ENCODE assay signal across 15 mouse cellular contexts in the genomic region with DNA sequence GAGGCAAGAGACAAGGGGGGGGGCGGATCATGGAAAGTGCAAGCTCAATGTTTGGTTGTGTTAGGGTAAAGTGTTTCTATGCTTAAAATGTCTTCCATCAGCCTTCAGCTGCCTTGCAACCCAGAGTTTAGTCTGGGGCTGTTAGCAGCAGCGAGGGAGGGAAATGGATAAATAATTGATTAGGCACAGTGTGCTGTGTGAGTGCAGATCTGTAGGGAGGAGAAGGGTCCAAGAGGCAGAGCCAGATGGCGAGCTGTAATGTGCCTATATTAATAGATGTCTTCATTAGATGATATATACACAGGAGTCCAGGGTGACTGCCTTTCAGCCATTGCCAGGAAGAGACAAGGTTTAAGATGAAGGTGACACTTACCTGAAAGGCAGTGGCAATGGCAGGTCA.
DNase-seq lines count a peak whose midpoint lies in the region; ATAC-seq and TF ChIP-seq lines count a peak whose summit lies in the region.
"Had no signal": no experiment of that assay in that cellular context is flagged by ENCODE, and none has a peak within 500 bp of the region (broad histone marks: within the 10 kb centered on the region; RNA-seq: fewer than 3 reads in every experiment).

No protein-coding gene starts in this region.

- no peak for TF ChIP-seq POLR2A in lung, adult 2 months (IDR thresholded peaks at IDR 0.05; ENCODE audit: borderline replicate concordance, extremely low read depth, low read depth, low read length)

- DNase-seq in forebrain, embryonic 14.5 days (ENCODE audit: low spot score) = no peak
- no peak for DNase-seq in forebrain, embryonic 11.5 days (ENCODE audit: low spot score)
- peak; percentile 9 for DNase-seq in embryonic facial prominence, embryonic 10.5 days (ENCODE audit: low spot score)
- peak; percentile 30 for DNase-seq in hindbrain, postnatal 0 days (ENCODE audit: low spot score)
- DNase-seq in kidney, postnatal 14 days = no peak
- DNase-seq in lung, adult 2 months = no peak
- DNase-seq: cerebellum, adult 2 months; gastrocnemius, postnatal 14 days; lung, adult 18-20 months had no signal

- H3K27me3 ChIP-seq in forebrain, embryonic 14.5 days (replicated peaks; ENCODE audit: control insufficient read depth, insufficient read depth, low read length) = no peaks in the 10 kb centered on the region
- no peaks in the 10 kb centered on the region for H3K27me3 ChIP-seq in forebrain, embryonic 11.5 days (ENCODE audit: control insufficient read depth, insufficient read depth, low read length)
- no peaks in the 10 kb centered on the region for H3K27me3 ChIP-seq in embryonic facial prominence, embryonic 10.5 days (replicated peaks; ENCODE audit: low read depth, poor library complexity, severe bottlenecking)
- no peaks in the 10 kb centered on the region for H3K27me3 ChIP-seq in hindbrain, postnatal 0 days (ENCODE audit: insufficient read depth, low read length)
- no peaks in the 10 kb centered on the region for H3K27me3 ChIP-seq in midbrain, embryonic 15.5 days (replicated peaks)
- H3K27me3 ChIP-seq in kidney, embryonic 15.5 days = no peaks in the 10 kb centered on the region
- H3K27me3 ChIP-seq: embryonic facial prominence, embryonic 12.5 days; forebrain, embryonic 12.5 days; Patski had no signal

- peaks cover 12% of the 10 kb centered on the region; the same call in 1 of the 2 replicates for H3K4me1 ChIP-seq in forebrain, embryonic 14.5 days (ENCODE audit: control insufficient read depth, insufficient read depth, low read length)
- no peaks in the 10 kb centered on the region for H3K4me1 ChIP-seq in forebrain, embryonic 11.5 days (replicated peaks; ENCODE audit: control insufficient read depth, insufficient read depth, low read length)
- no peaks in the 10 kb centered on the region for H3K4me1 ChIP-seq in embryonic facial prominence, embryonic 10.5 days
- 0 out of 2 replicates have a peak, but pooled peaks cover 6% of the 10 kb centered on the region for H3K4me1 ChIP-seq in hindbrain, postnatal 0 days (ENCODE audit: insufficient read depth, low read length)
- H3K4me1 ChIP-seq in midbrain, embryonic 15.5 days = peaks cover 23% of the 10 kb centered on the region
- H3K4me1 ChIP-seq in kidney, embryonic 15.5 days = no peaks in the 10 kb centered on the region
- no peaks in the 10 kb centered on the region for H3K4me1 ChIP-seq in lung, adult 2 months (ENCODE audit: control insufficient read depth, insufficient read depth, low read length)
- H3K4me1 ChIP-seq: forebrain, embryonic 12.5 days had no signal

- H3K9ac ChIP-seq in forebrain, embryonic 14.5 days (ENCODE audit: low read length) = no peak overlapping the region
- H3K9ac ChIP-seq in forebrain, embryonic 11.5 days (ENCODE audit: low read length) = no peak overlapping the region
- H3K9ac ChIP-seq in hindbrain, postnatal 0 days (replicated peaks; ENCODE audit: low read length) = no peak overlapping the region
- no peak overlapping the region for H3K9ac ChIP-seq in midbrain, embryonic 15.5 days
- no peak overlapping the region for H3K9ac ChIP-seq in kidney, embryonic 15.5 days
- H3K9ac ChIP-seq: embryonic facial prominence, embryonic 12.5 days; forebrain, embryonic 12.5 days had no signal

- TF ChIP-seq CTCF in hindbrain, postnatal 0 days (IDR thresholded peaks at IDR 0.05; ENCODE audit: low read depth) = no peak
- TF ChIP-seq CTCF in lung, adult 2 months (IDR thresholded peaks at IDR 0.05; ENCODE audit: insufficient read depth, low read length) = no peak

- H3K9me3 ChIP-seq in forebrain, embryonic 14.5 days (replicated peaks; ENCODE audit: control insufficient read depth, low read length) = no peaks in the 10 kb centered on the region
- no peaks in the 10 kb centered on the region for H3K9me3 ChIP-seq in forebrain, embryonic 11.5 days (ENCODE audit: control insufficient read depth, low read length)
- no peaks in the 10 kb centered on the region for H3K9me3 ChIP-seq in embryonic facial prominence, embryonic 10.5 days
- no peaks in the 10 kb centered on the region for H3K9me3 ChIP-seq in hindbrain, postnatal 0 days (ENCODE audit: low read length)
- no peaks in the 10 kb centered on the region for H3K9me3 ChIP-seq in midbrain, embryonic 15.5 days
- H3K9me3 ChIP-seq in kidney, embryonic 15.5 days (replicated peaks) = no peaks in the 10 kb centered on the region
- H3K9me3 ChIP-seq: embryonic facial prominence, embryonic 12.5 days; forebrain, embryonic 12.5 days had no signal

- peak; percentile 16; the same call in 1 of the 2 replicates for ATAC-seq in forebrain, embryonic 14.5 days
- ATAC-seq in forebrain, embryonic 11.5 days (replicated peaks; ENCODE audit: low FRiP score) = no peak
- no peak for ATAC-seq in hindbrain, postnatal 0 days
- peak; percentile 91 for ATAC-seq in midbrain, embryonic 15.5 days (replicated peaks)
- ATAC-seq in kidney, embryonic 15.5 days (replicated peaks; ENCODE audit: low FRiP score) = no peak
- ATAC-seq: Patski had no signal

- WGBS in forebrain, embryonic 14.5 days = 67% methylated on average over 3 of the region's 3 CpGs
- 76% methylated on average over 3 of the region's 3 CpGs for WGBS in forebrain, embryonic 11.5 days
- WGBS in embryonic facial prominence, embryonic 10.5 days = 77% methylated on average over 3 of the region's 3 CpGs
- WGBS in hindbrain, postnatal 0 days = 46% methylated on average over 3 of the region's 3 CpGs
- 54% methylated on average over 3 of the region's 3 CpGs for WGBS in midbrain, embryonic 15.5 days
- WGBS in kidney, embryonic 15.5 days = 78% methylated on average over 3 of the region's 3 CpGs
- 47% methylated on average over 3 of the region's 3 CpGs for WGBS in lung, adult 2 months

- H3K4me3 ChIP-seq in forebrain, embryonic 14.5 days (ENCODE audit: low read depth, low read length) = no peak overlapping the region
- no peak overlapping the region for H3K4me3 ChIP-seq in forebrain, embryonic 11.5 days (ENCODE audit: low read depth, low read length)
- no peak overlapping the region for H3K4me3 ChIP-seq in embryonic facial prominence, embryonic 10.5 days
- no peak overlapping the region for H3K4me3 ChIP-seq in hindbrain, postnatal 0 days (ENCODE audit: low read length)
- no peak overlapping the region for H3K4me3 ChIP-seq in midbrain, embryonic 15.5 days
- H3K4me3 ChIP-seq in kidney, embryonic 15.5 days (replicated peaks) = no peak overlapping the region
- no peak overlapping the region for H3K4me3 ChIP-seq in lung, adult 2 months (replicated peaks; ENCODE audit: extremely low read depth, low read depth, low read length)
- H3K4me3 ChIP-seq: embryonic facial prominence, embryonic 12.5 days; forebrain, embryonic 12.5 days had no signal

- no peaks in the 10 kb centered on the region for H3K36me3 ChIP-seq in forebrain, embryonic 14.5 days (ENCODE audit: control insufficient read depth, insufficient read depth, low read length)
- H3K36me3 ChIP-seq in forebrain, embryonic 11.5 days (ENCODE audit: control insufficient read depth, insufficient read depth, low read length) = no peaks in the 10 kb centered on the region
- H3K36me3 ChIP-seq in embryonic facial prominence, embryonic 10.5 days (replicated peaks) = no peaks in the 10 kb centered on the region
- no peaks in the 10 kb centered on the region for H3K36me3 ChIP-seq in hindbrain, postnatal 0 days (ENCODE audit: insufficient read depth, low read length)
- no peaks in the 10 kb centered on the region for H3K36me3 ChIP-seq in midbrain, embryonic 15.5 days (replicated peaks)
- no peaks in the 10 kb centered on the region for H3K36me3 ChIP-seq in kidney, embryonic 15.5 days
- H3K36me3 ChIP-seq: embryonic facial prominence, embryonic 12.5 days; forebrain, embryonic 12.5 days had no signal

- H3K4me2 ChIP-seq in forebrain, embryonic 14.5 days (ENCODE audit: low read length) = no peak overlapping the region
- H3K4me2 ChIP-seq in forebrain, embryonic 11.5 days (ENCODE audit: low read depth, low read length, severe bottlenecking) = no peak overlapping the region
- no peak overlapping the region for H3K4me2 ChIP-seq in hindbrain, postnatal 0 days (ENCODE audit: low read depth, low read length)
- no peak overlapping the region for H3K4me2 ChIP-seq in midbrain, embryonic 15.5 days
- no peak overlapping the region for H3K4me2 ChIP-seq in kidney, embryonic 15.5 days
- H3K4me2 ChIP-seq: embryonic facial prominence, embryonic 12.5 days; forebrain, embryonic 12.5 days had no signal

- H3K27ac ChIP-seq in forebrain, embryonic 14.5 days (ENCODE audit: low read depth, low read length) = no peak overlapping the region
- no peak overlapping the region for H3K27ac ChIP-seq in forebrain, embryonic 11.5 days (ENCODE audit: low read depth, low read length)
- no peak overlapping the region for H3K27ac ChIP-seq in embryonic facial prominence, embryonic 10.5 days (replicated peaks)
- H3K27ac ChIP-seq in hindbrain, postnatal 0 days = no peak overlapping the region
- H3K27ac ChIP-seq in midbrain, embryonic 15.5 days = peak overlapping the region; percentile 1; the same call in 1 of the 2 replicates
- H3K27ac ChIP-seq in kidney, embryonic 15.5 days = no peak overlapping the region
- H3K27ac ChIP-seq: embryonic facial prominence, embryonic 12.5 days; forebrain, embryonic 12.5 days; kidney, postnatal 0 days had no signal

Comparison
In these comparisons a context has a peak if more than half of its experiments do, and no peak if none do; other contexts are left out.
1. ATAC-seq: peak in forebrain, embryonic 14.5 days (single experiment) and midbrain, embryonic 15.5 days (single experiment); none in forebrain, embryonic 11.5 days (single experiment), hindbrain, postnatal 0 days (single experiment) and kidney, embryonic 15.5 days (single experiment).
2. DNase-seq: peak in embryonic facial prominence, embryonic 10.5 days (single experiment) and hindbrain, postnatal 0 days (single experiment); none in forebrain, embryonic 14.5 days (single experiment), forebrain, embryonic 11.5 days (single experiment), kidney, postnatal 14 days (single experiment) and lung, adult 2 months (single experiment).